Mouse (Mus musculus): ENCODE results near the gene Olfr76. TPM values are rescaled to one million over a fixed set of nuclear protein-coding genes. Genes with fewer than 3 reads are reported as not detected.
"Not testable (repeated sequence)": the region's sequence is repeated elsewhere in the genome, so short reads cannot be mapped to it uniquely, and the experiment has no call there.

Olfr76 gene
- total and polyA plus RNA-seq, 3 experiments = not detected

- H3K36me3 ChIP-seq (replicated peaks in 1 of 2; ENCODE audit: control insufficient read depth in 1 of 2, insufficient read depth in 1 of 2, low read length in 1 of 2); H3K4me2 ChIP-seq (ENCODE audit: insufficient read depth, low read depth, poor library complexity, severe bottlenecking); H3K4me1 ChIP-seq (ENCODE audit: control insufficient read depth in 1 of 2, insufficient read depth in 2 of 2); DNase-seq (ENCODE audit: extremely low read depth); H3K79me2 ChIP-seq (replicated peaks; ENCODE audit: control insufficient read depth, extremely low read depth, insufficient read depth, poor library complexity, severe bottlenecking); H3K4me3 ChIP-seq (replicated peaks in 1 of 3; ENCODE audit: low read depth in 2 of 3, low read length in 2 of 3, poor library complexity in 1 of 3); H3K27ac ChIP-seq (ENCODE audit: insufficient read depth, low read depth); H3K9ac ChIP-seq (ENCODE audit: insufficient read depth, low read depth); H3K27me3 ChIP-seq (replicated peaks); in situ Hi-C loops (cut with MboI; ENCODE audit: low pct_ligation_motif_present, low pct_unique_long_range_greater_than_20kb, low sequenced_read_pairs); dilution Hi-C loops (cut with MboI; ENCODE audit: extremely low pct_ligation_motif_present, extremely low pct_unique_long_range_greater_than_20kb, low sequenced_read_pairs); H3K9me3 ChIP-seq (replicated peaks; ENCODE audit: low read length): not testable (repeated sequence)
Observed at GRCm38 (mm10) chr19:12077631-12078030, 45.4 kb downstream of the Olfr76 start, which contains the start of gene Olfr1425. Gene Olfr1425 (minus strand): TSS chr19:12077731.

DNA sequence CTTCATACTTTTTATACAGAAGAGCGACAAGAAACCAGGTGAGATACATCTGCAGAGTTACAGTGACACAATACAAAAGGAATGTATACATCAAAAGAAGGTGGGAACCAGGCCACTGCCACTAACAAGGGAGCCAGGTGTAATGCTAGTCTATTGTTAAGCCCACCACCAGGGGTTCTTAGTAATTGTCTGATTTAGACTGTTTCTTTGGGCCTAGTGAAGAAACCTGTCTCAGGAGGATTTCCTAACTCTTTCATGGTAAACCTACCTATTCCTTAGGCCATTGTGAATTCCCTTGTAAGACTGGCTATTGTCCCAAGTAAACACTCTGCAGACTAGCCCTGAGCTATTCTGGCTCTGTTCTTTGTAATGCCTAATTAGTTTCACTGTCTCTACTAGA, 53.5 kb downstream of the Olfr76 start:
- H3K36me3 ChIP-seq (replicated peaks in 1 of 2; ENCODE audit: control insufficient read depth in 1 of 2, insufficient read depth in 1 of 2, low read length in 1 of 2); H3K4me1 ChIP-seq (ENCODE audit: control insufficient read depth in 1 of 2, insufficient read depth in 2 of 2); H3K27ac ChIP-seq (ENCODE audit: insufficient read depth, low read depth); in situ Hi-C loops (cut with MboI; ENCODE audit: low pct_ligation_motif_present, low pct_unique_long_range_greater_than_20kb, low sequenced_read_pairs); H3K79me2 ChIP-seq (replicated peaks; ENCODE audit: control insufficient read depth, extremely low read depth, insufficient read depth, poor library complexity, severe bottlenecking); H3K9me3 ChIP-seq (replicated peaks; ENCODE audit: low read length); H3K9ac ChIP-seq (ENCODE audit: insufficient read depth, low read depth); H3K4me3 ChIP-seq (replicated peaks in 1 of 3; ENCODE audit: low read depth in 2 of 3, low read length in 2 of 3, poor library complexity in 1 of 3); dilution Hi-C loops (cut with MboI; ENCODE audit: extremely low pct_ligation_motif_present, extremely low pct_unique_long_range_greater_than_20kb, low sequenced_read_pairs); H3K27me3 ChIP-seq (replicated peaks); DNase-seq (ENCODE audit: extremely low read depth); H3K4me2 ChIP-seq (ENCODE audit: insufficient read depth, low read depth, poor library complexity, severe bottlenecking): not testable (repeated sequence)

Other genes starting within 250 kb of the Olfr76 start
- not detected in 2 replicates for gene Olfr1419, start 248.1 kb downstream of the Olfr76 start, total RNA-seq (2012; rRNA removed)
- not detected in 2 replicates for gene Olfr1419, start 248.1 kb downstream of the Olfr76 start, total RNA-seq (2014; rRNA removed)
- gene Olfr1419, start 248.1 kb downstream of the Olfr76 start, polyA plus RNA-seq (2012; ENCODE audit: insufficient read length, low read depth) = not detected in 2 replicates
- gene Olfr1420, start 236.6 kb downstream of the Olfr76 start, total RNA-seq (2012; rRNA removed) = not detected in 2 replicates
- gene Olfr1420, start 236.6 kb downstream of the Olfr76 start, total RNA-seq (2014; rRNA removed) = not detected in 2 replicates
- gene Olfr1420, start 236.6 kb downstream of the Olfr76 start, polyA plus RNA-seq (2012; ENCODE audit: insufficient read length, low read depth) = not detected in 2 replicates
- gene Patl1, start 210.8 kb downstream of the Olfr76 start, total RNA-seq (2012; rRNA removed) = 8.2 and 8.5 TPM in 2 replicates
- gene Patl1, start 210.8 kb downstream of the Olfr76 start, total RNA-seq (2014; rRNA removed) = 10.0 and 12.0 TPM in 2 replicates
- 35.9 and 40.8 TPM in 2 replicates for gene Patl1, start 210.8 kb downstream of the Olfr76 start, polyA plus RNA-seq (2012; ENCODE audit: insufficient read length, low read depth)
- gene Osbp, start 157.3 kb downstream of the Olfr76 start, total RNA-seq (2012; rRNA removed) = 17.7 and 20.6 TPM in 2 replicates
- gene Osbp, start 157.3 kb downstream of the Olfr76 start, total RNA-seq (2014; rRNA removed) = 21.1 and 21.4 TPM in 2 replicates
- gene Osbp, start 157.3 kb downstream of the Olfr76 start, polyA plus RNA-seq (2012; ENCODE audit: insufficient read length, low read depth) = 24.7 and 25.0 TPM in 2 replicates
- under 0.01 TPM in 1 of 2 replicates, not detected in the other for gene Olfr1423, start 81.9 kb downstream of the Olfr76 start, total RNA-seq (2012; rRNA removed)
- not detected in 2 replicates for gene Olfr1423, start 81.9 kb downstream of the Olfr76 start, total RNA-seq (2014; rRNA removed)
- 0.04 and 0.07 TPM in 2 replicates for gene Olfr1423, start 81.9 kb downstream of the Olfr76 start, polyA plus RNA-seq (2012; ENCODE audit: insufficient read length, low read depth)
- gene Olfr1424, start 60.5 kb downstream of the Olfr76 start, total RNA-seq (2012; rRNA removed) = not detected in 2 replicates
- gene Olfr1424, start 60.5 kb downstream of the Olfr76 start, total RNA-seq (2014; rRNA removed) = not detected in 2 replicates
- gene Olfr1424, start 60.5 kb downstream of the Olfr76 start, polyA plus RNA-seq (2012; ENCODE audit: insufficient read length, low read depth) = not detected in 2 replicates
- gene Olfr1425, start 45.5 kb downstream of the Olfr76 start, total RNA-seq (2012; rRNA removed) = not detected in 2 replicates
- not detected in 2 replicates for gene Olfr1425, start 45.5 kb downstream of the Olfr76 start, total RNA-seq (2014; rRNA removed)
- gene Olfr1425, start 45.5 kb downstream of the Olfr76 start, polyA plus RNA-seq (2012; ENCODE audit: insufficient read length, low read depth) = not detected in 2 replicates
- gene Olfr1426, start 31.2 kb downstream of the Olfr76 start, total RNA-seq (2012; rRNA removed) = not detected in 2 replicates
- not detected in 2 replicates for gene Olfr1426, start 31.2 kb downstream of the Olfr76 start, total RNA-seq (2014; rRNA removed)
- not detected in 2 replicates for gene Olfr1426, start 31.2 kb downstream of the Olfr76 start, polyA plus RNA-seq (2012; ENCODE audit: insufficient read length, low read depth)
- gene Olfr1427, start 19.9 kb downstream of the Olfr76 start, total RNA-seq (2012; rRNA removed) = not detected in 2 replicates
- not detected in 2 replicates for gene Olfr1427, start 19.9 kb downstream of the Olfr76 start, total RNA-seq (2014; rRNA removed)
- not detected in 2 replicates for gene Olfr1427, start 19.9 kb downstream of the Olfr76 start, polyA plus RNA-seq (2012; ENCODE audit: insufficient read length, low read depth)
- not detected in 2 replicates for gene Olfr1428, start 7.3 kb downstream of the Olfr76 start, total RNA-seq (2012; rRNA removed)
- not detected in 2 replicates for gene Olfr1428, start 7.3 kb downstream of the Olfr76 start, total RNA-seq (2014; rRNA removed)
- not detected in 2 replicates for gene Olfr1428, start 7.3 kb downstream of the Olfr76 start, polyA plus RNA-seq (2012; ENCODE audit: insufficient read length, low read depth)
- gene Olfr1555-ps1, start 46.9 kb upstream of the Olfr76 start, total RNA-seq (2012; rRNA removed) = not detected in 2 replicates
- gene Olfr1555-ps1, start 46.9 kb upstream of the Olfr76 start, total RNA-seq (2014; rRNA removed) = not detected in 2 replicates
- gene Olfr1555-ps1, start 46.9 kb upstream of the Olfr76 start, polyA plus RNA-seq (2012; ENCODE audit: insufficient read length, low read depth) = not detected in 2 replicates
- gene Olfr1431, start 77.4 kb upstream of the Olfr76 start, total RNA-seq (2012; rRNA removed) = not detected in 2 replicates
- not detected in 2 replicates for gene Olfr1431, start 77.4 kb upstream of the Olfr76 start, total RNA-seq (2014; rRNA removed)
- gene Olfr1431, start 77.4 kb upstream of the Olfr76 start, polyA plus RNA-seq (2012; ENCODE audit: insufficient read length, low read depth) = not detected in 2 replicates
- not detected in 2 replicates for gene Olfr1432, start 109.4 kb upstream of the Olfr76 start, total RNA-seq (2012; rRNA removed)
- gene Olfr1432, start 109.4 kb upstream of the Olfr76 start, total RNA-seq (2014; rRNA removed) = not detected in 2 replicates
- gene Olfr1432, start 109.4 kb upstream of the Olfr76 start, polyA plus RNA-seq (2012; ENCODE audit: insufficient read length, low read depth) = not detected in 2 replicates
- not detected in 2 replicates for gene Olfr262, start 118.5 kb upstream of the Olfr76 start, total RNA-seq (2012; rRNA removed)
- gene Olfr262, start 118.5 kb upstream of the Olfr76 start, total RNA-seq (2014; rRNA removed) = not detected in 2 replicates
- not detected in 2 replicates for gene Olfr262, start 118.5 kb upstream of the Olfr76 start, polyA plus RNA-seq (2012; ENCODE audit: insufficient read length, low read depth)
- not detected in 2 replicates for gene Olfr235, start 137.8 kb upstream of the Olfr76 start, total RNA-seq (2012; rRNA removed)
- not detected in 2 replicates for gene Olfr235, start 137.8 kb upstream of the Olfr76 start, total RNA-seq (2014; rRNA removed)
- not detected in 2 replicates for gene Olfr235, start 137.8 kb upstream of the Olfr76 start, polyA plus RNA-seq (2012; ENCODE audit: insufficient read length, low read depth)
- gene Olfr1434, start 156.7 kb upstream of the Olfr76 start, total RNA-seq (2012; rRNA removed) = not detected in 2 replicates
- gene Olfr1434, start 156.7 kb upstream of the Olfr76 start, total RNA-seq (2014; rRNA removed) = not detected in 2 replicates
- gene Olfr1434, start 156.7 kb upstream of the Olfr76 start, polyA plus RNA-seq (2012; ENCODE audit: insufficient read length, low read depth) = not detected in 2 replicates
- gene Olfr1436, start 175.9 kb upstream of the Olfr76 start, total RNA-seq (2012; rRNA removed) = not detected in 2 replicates
- not detected in 2 replicates for gene Olfr1436, start 175.9 kb upstream of the Olfr76 start, total RNA-seq (2014; rRNA removed)
- not detected in 2 replicates for gene Olfr1436, start 175.9 kb upstream of the Olfr76 start, polyA plus RNA-seq (2012; ENCODE audit: insufficient read length, low read depth)
- not detected in 2 replicates for gene Olfr1437, start 201.9 kb upstream of the Olfr76 start, total RNA-seq (2012; rRNA removed)
- gene Olfr1437, start 201.9 kb upstream of the Olfr76 start, total RNA-seq (2014; rRNA removed) = not detected in 2 replicates
- gene Olfr1437, start 201.9 kb upstream of the Olfr76 start, polyA plus RNA-seq (2012; ENCODE audit: insufficient read length, low read depth) = not detected in 2 replicates
- not detected in 2 replicates for gene Olfr1438-ps1, start 212.7 kb upstream of the Olfr76 start, total RNA-seq (2012; rRNA removed)
- not detected in 2 replicates for gene Olfr1438-ps1, start 212.7 kb upstream of the Olfr76 start, total RNA-seq (2014; rRNA removed)
- not detected in 2 replicates for gene Olfr1438-ps1, start 212.7 kb upstream of the Olfr76 start, polyA plus RNA-seq (2012; ENCODE audit: insufficient read length, low read depth)